Mouse (Mus musculus): ENCODE data around the gene Cenpv. TPM values are rescaled to one million over a fixed set of nuclear protein-coding genes. Genes with fewer than 3 reads are reported as not detected.
A peak's percentile ranks its signal among the peaks of the same experiment; 100 is the strongest.

Cenpv gene
- polyA plus RNA-seq, 1 experiment = 45.2 TPM

DNA sequence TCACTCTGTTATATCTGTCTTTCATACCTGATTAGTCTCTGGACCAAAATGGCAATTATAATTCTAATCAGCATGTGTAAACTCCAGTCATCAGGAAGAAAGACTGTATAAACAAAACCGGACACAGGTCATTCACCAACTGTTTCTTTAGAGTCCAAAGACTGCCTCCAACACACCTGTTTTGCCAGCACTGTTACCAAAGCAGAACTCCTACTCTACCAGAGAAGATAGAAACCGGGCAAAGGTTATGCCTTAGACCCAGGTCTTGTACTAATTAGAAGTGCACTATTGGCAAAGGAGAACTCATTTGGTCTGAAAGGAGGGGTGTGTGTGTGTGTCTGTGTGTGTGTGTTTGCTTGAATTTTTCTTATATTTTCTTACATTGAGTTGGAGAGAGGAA is 38.5 kb downstream of the Cenpv start:
- H3K27ac ChIP-seq (replicated peaks; ENCODE audit: low read depth, low read length) = no peak overlapping the region
- peaks cover 7% of the 10 kb centered on the region for H3K4me1 ChIP-seq (ENCODE audit: control insufficient read depth, insufficient read depth, insufficient read length, low read length)
- H3K4me3 ChIP-seq (ENCODE audit: insufficient read depth, low read depth, low read length) = no peak overlapping the region

DNA sequence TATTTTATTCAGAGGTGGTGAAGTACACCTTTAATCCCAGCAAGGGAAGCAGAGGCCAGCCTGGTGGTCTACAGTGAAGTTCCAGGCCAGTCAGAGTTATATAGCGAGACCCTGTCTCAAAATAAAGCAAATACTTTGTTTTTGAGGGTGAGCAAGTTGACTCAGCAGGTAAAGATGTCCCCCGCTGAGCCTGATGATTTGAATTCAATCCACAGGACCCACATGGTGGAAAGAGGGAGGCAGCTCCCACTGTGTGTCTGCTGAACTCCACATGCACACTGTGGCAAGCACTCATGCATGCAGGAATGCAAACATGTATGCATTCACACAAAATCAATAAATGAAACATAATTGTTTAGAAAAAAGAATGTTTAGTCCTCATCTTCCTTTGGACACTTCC is 40.3 kb downstream of the Cenpv start:
- Histone ChIP-seq H3K27ac (replicated peaks; ENCODE audit: low read depth, low read length) (no peak overlapping the region), H3K4me1 (ENCODE audit: control insufficient read depth, insufficient read depth, insufficient read length, low read length) (peaks cover 14% of the 10 kb centered on the region), H3K4me3 (ENCODE audit: insufficient read depth, low read depth, low read length) (no peak overlapping the region)

GRCm38 (mm10) chr11:62497181-62497580 is 41.9 kb downstream of the Cenpv start:
- Histone ChIP-seq H3K27ac (replicated peaks; ENCODE audit: low read depth, low read length) (no peak overlapping the region), H3K4me3 (ENCODE audit: insufficient read depth, low read depth, low read length) (no peak overlapping the region), H3K4me1 (ENCODE audit: control insufficient read depth, insufficient read depth, insufficient read length, low read length) (peaks cover 16% of the 10 kb centered on the region)

GRCm38 (mm10) chr11:62496151-62496715 is 42.8 kb downstream of the Cenpv start:
- Histone ChIP-seq H3K27ac (replicated peaks; ENCODE audit: low read depth, low read length) (peak overlapping the region; percentile 97), H3K4me1 (ENCODE audit: control insufficient read depth, insufficient read depth, insufficient read length, low read length) (peaks cover 16% of the 10 kb centered on the region), H3K4me3 (ENCODE audit: insufficient read depth, low read depth, low read length) (no peak overlapping the region)

DNA sequence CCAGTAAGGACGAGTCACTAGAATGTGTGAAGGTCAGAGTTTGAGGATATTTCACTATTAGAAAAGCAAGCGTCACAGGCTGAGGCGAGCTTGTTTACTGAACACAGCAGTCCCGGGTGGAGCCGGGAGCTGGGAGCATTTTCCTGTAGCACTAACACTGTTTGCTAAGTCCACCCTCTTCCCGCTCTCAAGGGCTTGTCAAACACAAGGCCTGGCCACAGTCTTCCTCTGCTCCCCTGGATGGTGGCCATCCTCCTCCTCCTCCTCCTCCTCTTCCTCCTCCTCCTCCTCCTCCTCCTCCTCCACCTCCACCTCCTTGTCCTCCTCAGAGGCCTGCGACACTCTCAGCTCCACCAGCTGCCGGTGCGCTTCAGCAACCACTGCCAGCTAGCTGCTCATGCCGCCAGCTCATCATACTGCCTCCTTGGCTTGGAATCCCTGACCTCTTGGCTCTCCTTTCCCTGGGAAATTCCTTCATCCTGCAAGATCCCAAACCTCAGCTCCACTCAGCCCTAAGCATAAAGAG is 43.7 kb downstream of the Cenpv start:
- peak overlapping the region; percentile 97 for H3K27ac ChIP-seq (replicated peaks; ENCODE audit: low read depth, low read length)
- peak overlapping the region; percentile 44 for H3K4me3 ChIP-seq (ENCODE audit: insufficient read depth, low read depth, low read length)
- peaks cover 16% of the 10 kb centered on the region for H3K4me1 ChIP-seq (ENCODE audit: control insufficient read depth, insufficient read depth, insufficient read length, low read length)

- Histone ChIP-seq H3K27ac (replicated peaks; ENCODE audit: low read depth, low read length) (peak overlapping the region; percentile 97), H3K4me1 (ENCODE audit: control insufficient read depth, insufficient read depth, insufficient read length, low read length) (peaks cover 16% of the 10 kb centered on the region), H3K4me3 (ENCODE audit: insufficient read depth, low read depth, low read length) (peak overlapping the region; percentile 44)
These were observed 44.2 kb downstream of the Cenpv start for GRCm38 (mm10) chr11:62494754-62495275.

- peaks cover 16% of the 10 kb centered on the region for H3K4me1 ChIP-seq (ENCODE audit: control insufficient read depth, insufficient read depth, insufficient read length, low read length)
- no peak overlapping the region for H3K4me3 ChIP-seq (ENCODE audit: insufficient read depth, low read depth, low read length)
- peak overlapping the region; percentile 94; the same call in 1 of the 2 replicates for H3K27ac ChIP-seq (replicated peaks; ENCODE audit: low read depth, low read length)
These were observed 45.4 kb downstream of the Cenpv start for GRCm38 (mm10) chr11:62493701-62494100.

- Histone ChIP-seq H3K4me3 (ENCODE audit: insufficient read depth, low read depth, low read length) (no peak overlapping the region), H3K27ac (replicated peaks; ENCODE audit: low read depth, low read length) (no peak overlapping the region; the same call in 1 of the 2 replicates)
These were observed 51.3 kb downstream of the Cenpv start for GRCm38 (mm10) chr11:62487540-62488350.

GRCm38 (mm10) chr11:62486949-62487348 is 52.1 kb downstream of the Cenpv start:
- peaks cover 6% of the 10 kb centered on the region; the same call in 1 of the 2 replicates for H3K4me1 ChIP-seq (ENCODE audit: control insufficient read depth, insufficient read depth, insufficient read length, low read length)
- no peak overlapping the region for H3K4me3 ChIP-seq (ENCODE audit: insufficient read depth, low read depth, low read length)
- no peak overlapping the region for H3K27ac ChIP-seq (replicated peaks; ENCODE audit: low read depth, low read length)

More at GRCm38 (mm10) chr11:62487540-62488350, 51.3 kb downstream of the Cenpv start:
- peaks cover 6% of the 10 kb centered on the region; the same call in 1 of the 2 replicates for H3K4me1 ChIP-seq (ENCODE audit: control insufficient read depth, insufficient read depth, insufficient read length, low read length)

DNA sequence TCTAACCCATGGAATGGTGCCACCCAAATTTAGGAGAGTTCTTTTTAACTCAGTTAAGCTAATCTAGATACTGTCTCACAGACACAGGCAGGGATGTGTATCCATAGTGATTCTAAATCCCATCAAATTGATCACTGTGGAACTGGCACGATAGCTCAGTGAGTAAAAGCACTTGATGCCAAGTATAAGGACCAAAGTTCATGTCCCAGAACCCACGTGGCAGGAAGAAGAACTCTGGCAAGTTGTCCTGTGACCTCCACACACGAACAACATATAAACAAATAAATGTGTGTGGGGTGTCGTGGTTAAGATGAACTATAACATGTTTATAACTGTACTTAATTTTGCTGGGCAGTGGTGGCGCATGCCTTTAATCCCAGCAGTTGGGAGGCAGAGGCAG is 59.5 kb downstream of the Cenpv start:
- Histone ChIP-seq H3K4me3 (ENCODE audit: insufficient read depth, low read depth, low read length) (no peak overlapping the region), H3K27ac (replicated peaks; ENCODE audit: low read depth, low read length) (peak overlapping the region; percentile 49), H3K4me1 (ENCODE audit: control insufficient read depth, insufficient read depth, insufficient read length, low read length) (peaks cover 17% of the 10 kb centered on the region)

- Histone ChIP-seq H3K4me3 (ENCODE audit: insufficient read depth, low read depth, low read length) (no peak overlapping the region), H3K27ac (replicated peaks; ENCODE audit: low read depth, low read length) (peak overlapping the region; percentile 49), H3K4me1 (ENCODE audit: control insufficient read depth, insufficient read depth, insufficient read length, low read length) (peaks cover 17% of the 10 kb centered on the region)
These were observed 60.1 kb downstream of the Cenpv start for GRCm38 (mm10) chr11:62478931-62479330.

DNA sequence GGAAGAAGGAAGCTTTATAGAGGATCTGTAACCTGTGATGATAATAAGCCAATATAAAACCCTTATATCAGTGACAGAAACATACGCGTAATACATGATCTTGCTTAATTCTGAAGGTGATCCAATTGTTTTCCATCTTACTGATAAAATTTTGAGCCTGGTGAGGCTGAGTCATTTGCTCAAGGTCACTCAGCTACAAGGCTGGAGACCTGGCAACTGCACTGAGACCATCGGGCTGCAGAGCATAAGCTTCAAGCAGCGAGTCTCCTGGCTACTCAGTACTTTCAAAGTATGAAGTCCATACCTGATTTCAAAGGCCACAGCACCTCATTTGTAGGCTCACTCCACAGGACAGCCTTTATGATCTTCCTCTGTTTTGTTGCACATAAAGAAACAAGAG is 62.9 kb downstream of the Cenpv start:
- H3K27ac ChIP-seq (replicated peaks; ENCODE audit: low read depth, low read length) = no peak overlapping the region
- H3K4me3 ChIP-seq (ENCODE audit: insufficient read depth, low read depth, low read length) = no peak overlapping the region
- H3K4me1 ChIP-seq (ENCODE audit: control insufficient read depth, insufficient read depth, insufficient read length, low read length) = peaks cover 17% of the 10 kb centered on the region

Other genes starting within 250 kb of the Cenpv start
- 4.2 and 4.7 TPM in 2 replicates for gene Pigl, start 80.8 kb downstream of the Cenpv start, polyA plus RNA-seq (2012; ENCODE audit: insufficient read depth, insufficient read length, missing spikeins)
- 78.8 and 119 TPM in 2 replicates for gene Ncor1, start 80.7 kb downstream of the Cenpv start, polyA plus RNA-seq (2012; ENCODE audit: insufficient read depth, insufficient read length, missing spikeins)
- gene Ubb, start 11.9 kb upstream of the Cenpv start, polyA plus RNA-seq (2012; ENCODE audit: insufficient read depth, insufficient read length, missing spikeins) = 359 and 432 TPM in 2 replicates
- gene Trpv2, start 35.2 kb upstream of the Cenpv start, polyA plus RNA-seq (2012; ENCODE audit: insufficient read depth, insufficient read length, missing spikeins) = 1.0 and 2.5 TPM in 2 replicates
- 1.2 TPM in 1 of 2 replicates, not detected in the other for gene Lrrc75a, start 109.3 kb upstream of the Cenpv start, polyA plus RNA-seq (2012; ENCODE audit: insufficient read depth, insufficient read length, missing spikeins)
- 2.3 and 3.6 TPM in 2 replicates for gene Mmgt2, start 109.4 kb upstream of the Cenpv start, polyA plus RNA-seq (2012; ENCODE audit: insufficient read depth, insufficient read length, missing spikeins)
- 0.46 and 0.91 TPM in 2 replicates for gene Zfp287, start 192.6 kb upstream of the Cenpv start, polyA plus RNA-seq (2012; ENCODE audit: insufficient read depth, insufficient read length, missing spikeins)
- gene Gm10428, start 213.8 kb upstream of the Cenpv start, polyA plus RNA-seq (2012; ENCODE audit: insufficient read depth, insufficient read length, missing spikeins) = not detected in 2 replicates